19 mouse cellular contexts compared by ENCODE assay signal in the genomic region with DNA sequence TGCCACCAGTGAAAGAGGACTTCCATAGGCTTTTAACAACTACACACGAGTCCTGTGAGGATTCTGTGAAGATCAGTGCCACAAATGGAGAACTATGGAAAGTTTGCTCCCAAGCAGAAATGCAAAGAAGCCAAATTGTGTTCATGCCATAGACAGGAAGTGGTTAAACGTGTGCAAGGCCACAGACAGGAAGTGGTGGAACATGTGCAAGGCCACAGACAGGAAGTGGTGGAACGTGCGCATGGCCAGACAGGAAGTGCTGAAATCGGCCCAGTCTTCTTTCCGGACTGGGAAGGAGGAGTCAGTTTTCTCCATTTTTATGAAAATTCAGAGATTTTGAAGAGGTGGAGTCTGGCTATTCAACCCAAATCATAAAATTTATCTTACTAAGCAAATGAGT.
DNase-seq lines count a peak whose midpoint lies in the region; ATAC-seq lines count a peak whose summit lies in the region.
"Had no signal": no experiment of that assay in that cellular context is flagged by ENCODE, and none has a peak within 500 bp of the region (broad histone marks: within the 10 kb centered on the region; RNA-seq: fewer than 3 reads in every experiment).

No protein-coding gene starts in this region.

- H3K27ac ChIP-seq in hindbrain, embryonic 12.5 days, result no peak overlapping the region
- H3K27ac ChIP-seq: embryonic facial prominence, embryonic 13.5 days; forebrain, embryonic 10.5 days; heart, adult 2 months; intestine, embryonic 15.5 days; macrophage; neural tube, embryonic 15.5 days had no signal

- ATAC-seq in megakaryocyte, adult 5-6 weeks (ENCODE audit: poor library complexity, severe bottlenecking), result peak; percentile 99
- ATAC-seq in hindbrain, embryonic 12.5 days (ENCODE audit: low FRiP score), result no peak
- ATAC-seq: intestine, embryonic 15.5 days had no signal

- no peaks in the 10 kb centered on the region for H3K4me1 ChIP-seq in hindbrain, embryonic 12.5 days
- H3K4me1 ChIP-seq: embryonic facial prominence, embryonic 13.5 days; forebrain, embryonic 10.5 days; intestine, embryonic 15.5 days; neural tube, embryonic 15.5 days had no signal

- no peaks in the 10 kb centered on the region for H3K36me3 ChIP-seq in hindbrain, embryonic 12.5 days
- H3K36me3 ChIP-seq: embryonic facial prominence, embryonic 13.5 days; forebrain, embryonic 10.5 days; intestine, embryonic 15.5 days; neural tube, embryonic 15.5 days had no signal

- H3K27me3 ChIP-seq in hindbrain, embryonic 12.5 days, result no peaks in the 10 kb centered on the region
- H3K27me3 ChIP-seq: embryonic facial prominence, embryonic 13.5 days; intestine, embryonic 15.5 days; neural tube, embryonic 15.5 days had no signal

- no peak overlapping the region for H3K9ac ChIP-seq in hindbrain, embryonic 12.5 days
- H3K9ac ChIP-seq: embryonic facial prominence, embryonic 13.5 days; intestine, embryonic 15.5 days; neural tube, embryonic 15.5 days had no signal

- 77% methylated on average over 6 of the region's 6 CpGs for WGBS in hindbrain, embryonic 12.5 days

- no peak overlapping the region for H3K4me3 ChIP-seq in hindbrain, embryonic 12.5 days
- H3K4me3 ChIP-seq: embryonic facial prominence, embryonic 13.5 days; forebrain, embryonic 10.5 days; heart, adult 2 months; intestine, embryonic 15.5 days; neural tube, embryonic 15.5 days had no signal

- no peaks in the 10 kb centered on the region for H3K9me3 ChIP-seq in hindbrain, embryonic 12.5 days (replicated peaks)
- H3K9me3 ChIP-seq: forebrain, embryonic 10.5 days; intestine, embryonic 15.5 days; neural tube, embryonic 15.5 days had no signal

- no peak overlapping the region for H3K4me2 ChIP-seq in hindbrain, embryonic 12.5 days (replicated peaks)
- H3K4me2 ChIP-seq: embryonic facial prominence, embryonic 13.5 days; intestine, embryonic 15.5 days; neural tube, embryonic 15.5 days had no signal

- peak; percentile 4 to 6 for DNase-seq in B cell, adult 2 months
- peak; percentile 16 for DNase-seq in R1 (ENCODE audit: low read depth, low spot score)
- peak; percentile 4 to 8 for DNase-seq in thymus, postnatal 10 days (ENCODE audit: low spot score in 2 of 2)
- no peak for DNase-seq in cerebellum, postnatal 14 days
- DNase-seq in kidney, adult 9 months, result no peak
- DNase-seq: adrenal gland, adult 2 months; cerebellum, postnatal 10 days; heart, adult 2 months; heart, postnatal 14 days; kidney, postnatal 14 days; layer of hippocampus, adult 9-11 months; right cerebral cortex, postnatal 14 days had no signal

Comparison
In these comparisons a context has a peak if more than half of its experiments do, and no peak if none do; other contexts are left out.
1. DNase-seq: peak in B cell, adult 2 months (2 of 2), R1 (single experiment) and thymus, postnatal 10 days (2 of 2); none in cerebellum, postnatal 14 days (0 of 2) and kidney, adult 9 months (single experiment).